ENCODE assay signal across 8 mouse cellular contexts in the genomic region with DNA sequence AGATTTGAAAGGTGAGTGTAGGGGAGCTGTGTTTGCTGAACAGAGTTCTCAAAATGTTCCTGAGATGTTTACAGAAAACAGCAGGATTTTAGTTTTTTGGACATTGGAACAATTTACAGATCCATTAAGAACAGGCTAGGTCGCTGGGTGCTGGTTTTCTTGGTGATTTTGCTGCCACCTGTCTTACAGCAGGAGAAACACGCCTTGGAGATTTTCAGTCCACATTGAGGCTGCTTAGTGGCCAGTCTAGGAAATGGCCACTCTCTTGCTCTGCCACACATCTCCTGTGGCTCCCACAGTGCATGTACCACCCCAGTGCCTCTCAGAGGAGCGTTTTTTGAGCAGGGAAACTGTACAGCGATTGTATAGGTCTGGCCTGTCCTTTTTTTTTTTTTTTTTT. TPM values are rescaled to one million over a fixed set of nuclear protein-coding genes. Genes with fewer than 3 reads are reported as not detected.
DNase-seq lines count a peak whose midpoint lies in the region; TF ChIP-seq lines count a peak whose summit lies in the region.

No protein-coding gene starts in this region.

- H3K4me1 ChIP-seq in E14TG2a.4 (replicated peaks; ENCODE audit: low read depth, low read length), result peaks cover 95% of the 10 kb centered on the region
- H3K4me1 ChIP-seq in megakaryocyte, embryonic 14.5 days, result peaks cover 87% of the 10 kb centered on the region

- no peaks in the 10 kb centered on the region for H3K9me3 ChIP-seq in E14TG2a.4 (ENCODE audit: low read length)
- H3K9me3 ChIP-seq in megakaryocyte, embryonic 14.5 days, result no peaks in the 10 kb centered on the region

- TF ChIP-seq CTCF in gastrocnemius, adult 2 months (IDR thresholded peaks at IDR 0.05), result peak; percentile 80
- TF ChIP-seq CTCF in E14TG2a.4 (conservative IDR thresholded peaks at IDR 0.05; ENCODE audit: low read length), result peak; percentile 46

- H3K36me3 ChIP-seq in E14TG2a.4 (ENCODE audit: insufficient read depth, low read length), result peaks cover 59% of the 10 kb centered on the region
- H3K36me3 ChIP-seq in megakaryocyte, embryonic 14.5 days (replicated peaks; ENCODE audit: low read length), result peaks cover 70% of the 10 kb centered on the region

- intact Hi-C loops in gastrocnemius, adult 2 months (cut with DNase I), result loop anchor here (5.0 kb wide), 2 partner anchors 34 to 54 kb away; no protein-coding TSS in a partner anchor

- peak overlapping the region; percentile 38; the same call in 1 of the 2 replicates for H3K27ac ChIP-seq in gastrocnemius, adult 2 months

- no peaks in the 10 kb centered on the region for H3K27me3 ChIP-seq in E14TG2a.4 (ENCODE audit: insufficient read depth, low read length)
- H3K27me3 ChIP-seq in megakaryocyte, embryonic 14.5 days (replicated peaks), result no peaks in the 10 kb centered on the region

- no peak overlapping the region for H3K4me3 ChIP-seq in gastrocnemius, adult 2 months
- no peak overlapping the region for H3K4me3 ChIP-seq in E14TG2a.4 (replicated peaks; ENCODE audit: low read length)
- H3K4me3 ChIP-seq in megakaryocyte, embryonic 14.5 days (replicated peaks), result peak overlapping the region; percentile 44

- DNase-seq in gastrocnemius, adult 2 months, result peak; percentile 50
- DNase-seq in gastrocnemius, postnatal 4 days (ENCODE audit: low spot score in 2 of 2), result no peak
- DNase-seq in cerebellum, adult 8-10 months, result peak; percentile 55
- peak; percentile 29 to 51 for DNase-seq in heart, adult 9 months (ENCODE audit: low spot score in 2 of 2)
- DNase-seq in layer of hippocampus, adult 11-12 months (ENCODE audit: low spot score), result peak; percentile 40
- DNase-seq in right cerebral cortex, postnatal 10 days (ENCODE audit: low spot score in 2 of 2), result peak; percentile 50 to 54

RNA-seq across cellular contexts. Expression of a gene that starts 57.0 kb away (rescaled TPM):
- total RNA-seq in gastrocnemius, adult 2 months (2021), result 10 to 100 TPM; 26.0 to 29.0 TPM
- 10 to 100 TPM; 41.4 to 50.6 TPM for total RNA-seq in gastrocnemius, postnatal 4 days (2021)
- polyA plus RNA-seq in megakaryocyte, embryonic 14.5 days (2012; ENCODE audit: insufficient read depth, low replicate concordance), result 68.2 and 178 TPM in 2 replicates

Comparison
In these comparisons a context has a peak if more than half of its experiments do, and no peak if none do; other contexts are left out.
1. DNase-seq: peak in gastrocnemius, adult 2 months (single experiment), cerebellum, adult 8-10 months (single experiment), heart, adult 9 months (2 of 2), layer of hippocampus, adult 11-12 months (single experiment) and right cerebral cortex, postnatal 10 days (2 of 2); none in gastrocnemius, postnatal 4 days (0 of 2).